Mouse (Mus musculus): Measurements from ENCODE around the gene Exoc1. TPM values are rescaled to one million over a fixed set of nuclear protein-coding genes. Genes with fewer than 3 reads are reported as not detected.

The Exoc1 gene
- polyA plus RNA-seq, 1 experiment from 2014 or later = 29.1 TPM

DNA sequence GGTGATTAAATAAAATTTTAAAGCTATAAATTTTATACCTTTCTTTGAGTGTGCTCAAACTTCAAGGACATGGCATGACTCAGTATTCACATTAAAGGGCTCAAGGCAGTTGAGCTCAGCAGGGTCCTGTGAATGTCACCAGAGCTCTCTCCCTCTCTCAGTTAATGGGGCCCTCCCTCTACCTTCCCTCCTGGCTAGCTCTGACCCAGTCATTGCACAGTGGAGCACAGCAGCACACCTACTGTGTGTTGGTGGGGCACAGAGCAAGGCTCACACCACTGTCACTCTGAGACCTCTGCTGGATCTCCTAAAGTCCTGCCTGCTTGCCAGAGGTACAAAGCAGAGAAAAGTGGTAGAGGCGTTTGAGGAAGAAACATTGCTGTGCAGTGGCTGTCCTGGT is 7.1 kb downstream of the Exoc1 start:
- H3K4me3 ChIP-seq (ENCODE audit: low read depth, low read length) = no peak overlapping the region
- no peak for ATAC-seq (replicated peaks; ENCODE audit: insufficient number of reproducible peaks, low FRiP score, low TSS enrichment)
- H3K27me3 ChIP-seq (ENCODE audit: control insufficient read depth, insufficient read depth, low read length) = no peaks in the 10 kb centered on the region
- H3K4me1 ChIP-seq (ENCODE audit: control insufficient read depth, insufficient read depth, low read length) = no peaks in the 10 kb centered on the region
- no peak overlapping the region for H3K9ac ChIP-seq (ENCODE audit: low read depth, low read length)
- 65% methylated on average over 1 of the region's 1 CpGs for WGBS (ENCODE audit: insufficient replicate concordance)
- H3K27ac ChIP-seq (ENCODE audit: low read depth, low read length) = no peak overlapping the region
- peaks cover 3% of the 10 kb centered on the region for H3K36me3 ChIP-seq (ENCODE audit: control insufficient read depth, insufficient read depth, low read length)
- H3K9me3 ChIP-seq (replicated peaks; ENCODE audit: control insufficient read depth, low read length) = no peaks in the 10 kb centered on the region
- H3K4me2 ChIP-seq = no peak overlapping the region

DNA sequence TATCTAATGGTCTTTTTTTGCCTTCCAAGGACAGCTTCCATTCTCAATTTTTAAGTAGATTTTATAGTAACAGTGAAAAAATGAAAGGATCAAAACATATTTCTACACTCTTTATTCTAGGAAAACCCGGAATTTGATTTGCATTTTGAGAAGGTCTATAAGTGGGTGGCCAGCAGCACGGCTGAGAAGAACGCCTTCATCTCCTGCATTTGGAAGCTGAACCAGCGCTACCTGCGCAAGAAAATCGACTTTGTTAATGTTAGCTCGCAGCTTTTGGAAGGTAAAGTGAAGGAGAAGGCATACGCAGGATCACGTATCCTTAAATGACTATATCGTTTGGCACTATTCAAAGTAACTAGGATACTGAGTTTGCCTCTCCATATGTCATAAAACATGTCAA is 8.5 kb downstream of the Exoc1 start:
- ATAC-seq (replicated peaks; ENCODE audit: insufficient number of reproducible peaks, low FRiP score, low TSS enrichment) = no peak
- no peaks in the 10 kb centered on the region for H3K4me1 ChIP-seq (ENCODE audit: control insufficient read depth, insufficient read depth, low read length)
- no peaks in the 10 kb centered on the region for H3K9me3 ChIP-seq (replicated peaks; ENCODE audit: control insufficient read depth, low read length)
- no peak overlapping the region for H3K9ac ChIP-seq (ENCODE audit: low read depth, low read length)
- no peak overlapping the region for H3K4me3 ChIP-seq (ENCODE audit: low read depth, low read length)
- H3K27ac ChIP-seq (ENCODE audit: low read depth, low read length) = no peak overlapping the region
- no peak overlapping the region for H3K4me2 ChIP-seq
- 91% methylated on average over 10 of the region's 10 CpGs for WGBS (ENCODE audit: insufficient replicate concordance)
- H3K27me3 ChIP-seq (ENCODE audit: control insufficient read depth, insufficient read depth, low read length) = no peaks in the 10 kb centered on the region
- peaks cover 4% of the 10 kb centered on the region for H3K36me3 ChIP-seq (ENCODE audit: control insufficient read depth, insufficient read depth, low read length)

DNA sequence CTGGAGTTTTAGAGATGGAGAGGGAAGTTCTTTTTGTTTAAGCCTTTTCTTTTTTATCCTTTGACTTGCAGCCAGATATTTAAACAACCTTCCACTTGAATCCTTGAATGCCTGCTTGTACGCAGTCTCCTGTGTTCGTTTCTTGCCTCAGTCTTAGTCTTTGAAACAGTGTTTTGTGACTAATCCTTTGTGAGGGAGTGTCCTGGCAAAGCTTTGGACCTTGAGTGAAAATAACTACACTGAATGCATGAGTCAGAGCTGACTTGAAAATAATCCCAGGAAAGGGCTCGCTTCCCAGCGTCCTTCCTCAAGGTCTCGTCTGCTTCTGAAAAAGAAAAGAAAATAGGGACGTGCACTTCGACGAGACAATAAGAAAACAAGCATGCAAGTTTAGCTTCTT is 11.1 kb downstream of the Exoc1 start:
- no peaks in the 10 kb centered on the region for H3K27me3 ChIP-seq (ENCODE audit: control insufficient read depth, insufficient read depth, low read length)
- no peak overlapping the region for H3K4me3 ChIP-seq (ENCODE audit: low read depth, low read length)
- H3K4me1 ChIP-seq (ENCODE audit: control insufficient read depth, insufficient read depth, low read length) = no peaks in the 10 kb centered on the region
- no peak overlapping the region for H3K27ac ChIP-seq (ENCODE audit: low read depth, low read length)
- H3K9me3 ChIP-seq (replicated peaks; ENCODE audit: control insufficient read depth, low read length) = no peaks in the 10 kb centered on the region
- H3K4me2 ChIP-seq = no peak overlapping the region
- ATAC-seq (replicated peaks; ENCODE audit: insufficient number of reproducible peaks, low FRiP score, low TSS enrichment) = no peak
- no peak overlapping the region for H3K9ac ChIP-seq (ENCODE audit: low read depth, low read length)
- peaks cover 20% of the 10 kb centered on the region for H3K36me3 ChIP-seq (ENCODE audit: control insufficient read depth, insufficient read depth, low read length)
- WGBS (ENCODE audit: insufficient replicate concordance) = 74% methylated on average over 8 of the region's 8 CpGs

DNA sequence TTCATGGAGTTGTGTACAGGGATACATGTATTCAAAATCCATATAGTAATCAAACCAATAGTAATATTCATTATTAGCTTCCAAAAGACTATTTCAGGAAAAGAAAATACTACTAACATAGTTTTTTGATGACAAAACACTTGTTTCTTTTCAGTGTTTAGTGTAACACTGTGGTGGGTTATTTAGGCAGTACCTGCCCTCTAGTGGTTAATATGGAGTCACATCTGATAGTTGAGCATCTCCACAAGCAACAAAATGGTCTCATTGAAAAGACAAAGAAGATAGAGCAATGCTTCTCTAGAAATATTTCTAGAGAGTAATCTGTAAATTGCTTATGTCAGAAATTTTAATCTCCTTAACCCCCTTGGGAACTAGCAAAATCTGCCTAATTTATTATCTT is 11.7 kb downstream of the Exoc1 start:
- Histone ChIP-seq H3K4me2 (no peak overlapping the region), H3K4me3 (ENCODE audit: low read depth, low read length) (no peak overlapping the region), H3K36me3 (ENCODE audit: control insufficient read depth, insufficient read depth, low read length) (peaks cover 20% of the 10 kb centered on the region), H3K9ac (ENCODE audit: low read depth, low read length) (no peak overlapping the region), H3K9me3 (replicated peaks; ENCODE audit: control insufficient read depth, low read length) (no peaks in the 10 kb centered on the region), H3K27me3 (ENCODE audit: control insufficient read depth, insufficient read depth, low read length) (no peaks in the 10 kb centered on the region), H3K4me1 (ENCODE audit: control insufficient read depth, insufficient read depth, low read length) (no peaks in the 10 kb centered on the region), H3K27ac (ENCODE audit: low read depth, low read length) (no peak overlapping the region)
- ATAC-seq (replicated peaks; ENCODE audit: insufficient number of reproducible peaks, low FRiP score, low TSS enrichment) = no peak

- no peak for ATAC-seq (replicated peaks; ENCODE audit: insufficient number of reproducible peaks, low FRiP score, low TSS enrichment)
- WGBS (ENCODE audit: insufficient replicate concordance) = 91% methylated on average over 8 of the region's 8 CpGs
- H3K9me3 ChIP-seq (replicated peaks; ENCODE audit: control insufficient read depth, low read length) = no peaks in the 10 kb centered on the region
- no peak overlapping the region for H3K27ac ChIP-seq (ENCODE audit: low read depth, low read length)
- no peaks in the 10 kb centered on the region for H3K27me3 ChIP-seq (ENCODE audit: control insufficient read depth, insufficient read depth, low read length)
- H3K36me3 ChIP-seq (ENCODE audit: control insufficient read depth, insufficient read depth, low read length) = peaks cover 20% of the 10 kb centered on the region
- no peak overlapping the region for H3K4me2 ChIP-seq
- no peaks in the 10 kb centered on the region for H3K4me1 ChIP-seq (ENCODE audit: control insufficient read depth, insufficient read depth, low read length)
- H3K4me3 ChIP-seq (ENCODE audit: low read depth, low read length) = no peak overlapping the region
- H3K9ac ChIP-seq (ENCODE audit: low read depth, low read length) = no peak overlapping the region
These were observed 14.1 kb downstream of the Exoc1 start for GRCm38 (mm10) chr5:76543200-76543599.

DNA sequence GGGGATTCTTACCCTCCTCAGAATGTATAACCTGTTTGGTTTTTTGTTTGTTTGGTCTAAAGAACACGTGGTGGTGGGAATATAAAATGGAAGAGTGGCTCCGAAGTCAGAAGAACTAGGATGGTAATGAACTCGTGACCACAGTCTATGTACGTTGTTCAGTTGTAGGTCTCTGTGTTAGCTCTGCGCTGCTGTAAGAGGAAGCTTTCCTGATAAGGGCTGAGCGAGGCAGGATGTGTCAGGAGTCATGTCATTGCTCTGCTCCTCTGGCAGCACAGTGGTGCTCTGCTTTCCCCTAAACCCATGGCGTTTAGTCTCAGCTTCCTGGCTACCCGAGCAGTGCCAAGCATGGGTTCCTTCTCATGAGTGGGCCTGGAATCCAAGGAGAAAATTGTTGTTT is 21.3 kb downstream of the Exoc1 start:
- ATAC-seq (replicated peaks; ENCODE audit: insufficient number of reproducible peaks, low FRiP score, low TSS enrichment) = no peak
- no peak overlapping the region for H3K27ac ChIP-seq (ENCODE audit: low read depth, low read length)
- H3K27me3 ChIP-seq (ENCODE audit: control insufficient read depth, insufficient read depth, low read length) = no peaks in the 10 kb centered on the region
- 58% methylated on average over 8 of the region's 8 CpGs for WGBS (ENCODE audit: insufficient replicate concordance)
- no peaks in the 10 kb centered on the region for H3K9me3 ChIP-seq (replicated peaks; ENCODE audit: control insufficient read depth, low read length)
- H3K9ac ChIP-seq (ENCODE audit: low read depth, low read length) = no peak overlapping the region
- H3K4me1 ChIP-seq (ENCODE audit: control insufficient read depth, insufficient read depth, low read length) = no peaks in the 10 kb centered on the region
- H3K4me3 ChIP-seq (ENCODE audit: low read depth, low read length) = no peak overlapping the region
- H3K4me2 ChIP-seq = no peak overlapping the region
- H3K36me3 ChIP-seq (ENCODE audit: control insufficient read depth, insufficient read depth, low read length) = no peaks in the 10 kb centered on the region

DNA sequence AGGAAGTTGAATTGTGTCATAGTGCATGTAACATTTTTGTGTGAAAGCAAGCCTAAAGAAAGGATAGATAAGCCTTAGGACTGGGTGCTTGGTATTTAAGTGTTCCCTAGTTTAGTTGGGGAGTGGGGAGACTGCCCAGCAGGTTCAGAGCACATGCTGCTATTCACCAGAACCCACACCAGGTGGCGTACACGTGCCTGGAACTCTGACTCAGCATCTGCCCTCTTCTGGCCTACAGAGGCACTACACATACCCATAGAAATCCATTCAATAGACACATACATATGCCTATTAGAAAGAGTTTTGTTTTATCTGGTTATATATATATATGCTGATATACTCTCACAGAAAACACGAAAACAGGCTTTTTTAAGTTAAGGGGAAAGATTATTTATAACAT is 36.2 kb downstream of the Exoc1 start:
- WGBS (ENCODE audit: insufficient replicate concordance) = 37% methylated on average over 3 of the region's 3 CpGs
- peaks cover 26% of the 10 kb centered on the region for H3K36me3 ChIP-seq (ENCODE audit: control insufficient read depth, insufficient read depth, low read length)
- no peak for ATAC-seq (replicated peaks; ENCODE audit: insufficient number of reproducible peaks, low FRiP score, low TSS enrichment)

DNA sequence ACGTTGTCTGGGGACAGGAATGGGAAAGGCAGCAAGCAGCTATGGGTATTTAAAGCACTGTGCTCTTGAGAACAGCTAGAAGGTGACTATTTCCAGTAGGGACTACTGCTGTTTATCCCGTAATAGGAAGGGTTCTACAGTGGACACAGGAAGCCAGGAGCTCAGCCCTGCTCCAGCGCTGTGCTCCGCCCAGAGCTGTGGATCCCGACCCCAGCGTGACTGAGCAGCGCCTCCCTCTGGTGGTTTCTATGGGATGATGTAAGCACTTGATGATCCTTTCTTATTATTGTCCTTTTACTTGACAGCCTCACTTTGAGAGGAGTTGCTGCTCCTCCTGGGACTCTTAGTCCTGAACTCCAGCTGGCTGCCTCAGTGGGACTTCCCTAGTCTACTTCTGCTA is 45.1 kb downstream of the Exoc1 start:
- no peak overlapping the region for H3K4me3 ChIP-seq (ENCODE audit: low read depth, low read length)
- H3K4me2 ChIP-seq = no peak overlapping the region
- no peaks in the 10 kb centered on the region for H3K4me1 ChIP-seq (ENCODE audit: control insufficient read depth, insufficient read depth, low read length)
- no peak overlapping the region for H3K27ac ChIP-seq (ENCODE audit: low read depth, low read length)
- no peaks in the 10 kb centered on the region for H3K9me3 ChIP-seq (replicated peaks; ENCODE audit: control insufficient read depth, low read length)
- 0 out of 2 replicates have a peak, but pooled peaks cover 12% of the 10 kb centered on the region for H3K36me3 ChIP-seq (ENCODE audit: control insufficient read depth, insufficient read depth, low read length)
- WGBS (ENCODE audit: insufficient replicate concordance) = 67% methylated on average over 7 of the region's 7 CpGs
- H3K9ac ChIP-seq (ENCODE audit: low read depth, low read length) = no peak overlapping the region
- no peak for ATAC-seq (replicated peaks; ENCODE audit: insufficient number of reproducible peaks, low FRiP score, low TSS enrichment)
- no peaks in the 10 kb centered on the region for H3K27me3 ChIP-seq (ENCODE audit: control insufficient read depth, insufficient read depth, low read length)

More for the DNA sequence above, 36.2 kb downstream of the Exoc1 start:
- H3K27ac ChIP-seq (ENCODE audit: low read depth, low read length) = no peak overlapping the region
- H3K9me3 ChIP-seq (replicated peaks; ENCODE audit: control insufficient read depth, low read length) = no peaks in the 10 kb centered on the region
- H3K4me3 ChIP-seq (ENCODE audit: low read depth, low read length) = no peak overlapping the region
- no peak overlapping the region for H3K4me2 ChIP-seq
- no peak overlapping the region for H3K9ac ChIP-seq (ENCODE audit: low read depth, low read length)
- no peaks in the 10 kb centered on the region for H3K4me1 ChIP-seq (ENCODE audit: control insufficient read depth, insufficient read depth, low read length)
- H3K27me3 ChIP-seq (ENCODE audit: control insufficient read depth, insufficient read depth, low read length) = no peaks in the 10 kb centered on the region

- no peak overlapping the region for H3K4me3 ChIP-seq (ENCODE audit: low read depth, low read length)
- no peaks in the 10 kb centered on the region for H3K36me3 ChIP-seq (ENCODE audit: control insufficient read depth, insufficient read depth, low read length)
- no peak overlapping the region for H3K27ac ChIP-seq (ENCODE audit: low read depth, low read length)
- no peaks in the 10 kb centered on the region for H3K4me1 ChIP-seq (ENCODE audit: control insufficient read depth, insufficient read depth, low read length)
- no peaks in the 10 kb centered on the region for H3K9me3 ChIP-seq (replicated peaks; ENCODE audit: control insufficient read depth, low read length)
- no peak overlapping the region for H3K4me2 ChIP-seq
- no peak overlapping the region for H3K9ac ChIP-seq (ENCODE audit: low read depth, low read length)
- H3K27me3 ChIP-seq (ENCODE audit: control insufficient read depth, insufficient read depth, low read length) = no peaks in the 10 kb centered on the region
- 82% methylated on average over 3 of the region's 3 CpGs for WGBS (ENCODE audit: insufficient replicate concordance)
- ATAC-seq (replicated peaks; ENCODE audit: insufficient number of reproducible peaks, low FRiP score, low TSS enrichment) = no peak
These were observed 47.9 kb downstream of the Exoc1 start for GRCm38 (mm10) chr5:76577026-76577425.

Measured in heart, embryonic 11.5 days (tissue).